Mouse (Mus musculus) gastrocnemius, postnatal 36 days (tissue): ENCODE results near the gene Vps37b. TPM values are rescaled to one million over a fixed set of nuclear protein-coding genes. Genes with fewer than 3 reads are reported as not detected.

Experiments
- DNase-seq, 2 experiments: peaks; one replicate each; pipeline ENCODE4 v3.0.0; 2022
- intact Hi-C: fragments of 180-260 bp; cut with DNase I; formaldehyde crosslinking; loops from one replicate; pipeline ENCODE4 v1.15.1; 2025
- total RNA-seq, 2 experiments: library from RNA; stranded (reverse); gene quantifications; 2 replicates each; pipeline ENCODE4 v1.2.3; 2021

The Vps37b gene
- total RNA-seq, 2 experiments from 2014 or later, result 4.7 to 4.8 TPM

- intact Hi-C loops, result no loop called here
These were observed 26.5 kb downstream of the Vps37b start for GRCm38 (mm10) chr5:124005591-124005990.

GRCm38 (mm10) chr5:124005151-124005500 is 26.9 kb downstream of the Vps37b start:
- intact Hi-C loops, result no loop called here
- no peak for DNase-seq

More at GRCm38 (mm10) chr5:124005591-124005990, 26.5 kb downstream of the Vps37b start:
- no peak for DNase-seq

DNA sequence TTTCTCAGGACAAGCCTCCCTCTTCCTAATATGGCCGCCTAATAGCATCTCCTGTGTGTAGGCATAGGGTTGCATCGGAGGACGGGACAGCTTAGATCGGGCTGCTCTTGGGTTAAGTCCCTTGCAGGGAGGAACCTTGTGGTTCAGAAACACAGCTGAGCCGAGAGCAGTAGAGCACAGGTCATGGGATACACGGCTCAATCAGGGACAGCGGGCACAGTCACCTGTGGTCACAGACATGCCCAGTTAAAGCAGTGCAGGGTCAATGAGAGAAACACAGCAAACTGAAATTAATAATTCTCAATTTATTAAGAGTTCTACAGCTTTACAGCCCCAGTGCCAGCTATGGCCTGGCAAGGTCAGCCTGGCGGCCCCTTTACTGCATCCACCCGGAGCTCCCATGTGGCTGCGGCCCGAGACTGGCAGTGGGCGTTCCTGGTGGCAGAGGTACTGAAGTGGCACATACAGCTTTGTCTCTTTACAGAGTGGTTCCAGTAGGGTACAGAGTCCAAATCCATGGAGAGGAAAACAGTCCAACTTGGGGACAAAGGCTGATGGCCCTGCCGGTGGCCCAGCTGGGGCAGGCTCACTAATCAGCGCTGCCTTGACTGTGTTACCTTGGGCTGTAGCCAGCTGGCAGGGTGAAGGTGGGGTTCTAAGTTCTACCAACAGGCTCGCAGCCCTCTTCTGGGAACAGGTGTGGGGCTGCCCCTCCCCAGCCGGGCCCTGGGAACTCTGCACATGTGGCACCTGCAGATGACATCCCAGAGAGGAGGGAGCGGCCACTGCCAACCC is 27.5 kb downstream of the Vps37b start:
- intact Hi-C loops, result no loop called here
- no peak for DNase-seq

- intact Hi-C loops, result no loop called here
These were observed 28.7 kb downstream of the Vps37b start for GRCm38 (mm10) chr5:124003375-124003774.

GRCm38 (mm10) chr5:124002876-124003275 is 29.2 kb downstream of the Vps37b start:
- no peak for DNase-seq
- intact Hi-C loops, result no loop called here

More at GRCm38 (mm10) chr5:124003375-124003774, 28.7 kb downstream of the Vps37b start:
- DNase-seq, result no peak

DNA sequence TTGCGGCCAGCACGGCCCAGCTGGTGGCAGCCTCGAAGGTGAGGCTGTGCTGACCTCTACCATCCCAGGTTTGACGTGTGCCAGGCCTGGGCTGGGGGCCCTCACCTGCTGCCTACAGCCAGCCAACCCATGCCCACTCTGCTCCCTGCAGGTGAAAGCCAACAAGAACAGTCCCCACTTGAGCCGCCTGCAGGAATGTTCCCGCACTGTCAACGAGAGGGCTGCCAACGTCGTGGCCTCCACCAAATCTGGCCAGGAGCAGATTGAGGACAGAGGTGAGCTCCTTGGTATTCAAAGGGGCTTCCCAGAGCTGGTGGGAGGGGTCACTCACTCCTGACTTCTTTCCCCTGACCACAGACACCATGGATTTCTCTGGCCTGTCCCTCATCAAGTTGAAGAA is 30.8 kb downstream of the Vps37b start:
- intact Hi-C loops, result no loop called here

GRCm38 (mm10) chr5:124000824-124001223 is 31.2 kb downstream of the Vps37b start:
- intact Hi-C loops, result loop anchor here (1.0 kb wide), 1 partner anchor 83 kb away; no protein-coding TSS in a partner anchor
- peak; percentile 84 to 89 for DNase-seq

More for the DNA sequence above, 30.8 kb downstream of the Vps37b start:
- no peak for DNase-seq

GRCm38 (mm10) chr5:123998370-123998769 is 33.7 kb downstream of the Vps37b start:
- no peak for DNase-seq
- intact Hi-C loops, result no loop called here

DNA sequence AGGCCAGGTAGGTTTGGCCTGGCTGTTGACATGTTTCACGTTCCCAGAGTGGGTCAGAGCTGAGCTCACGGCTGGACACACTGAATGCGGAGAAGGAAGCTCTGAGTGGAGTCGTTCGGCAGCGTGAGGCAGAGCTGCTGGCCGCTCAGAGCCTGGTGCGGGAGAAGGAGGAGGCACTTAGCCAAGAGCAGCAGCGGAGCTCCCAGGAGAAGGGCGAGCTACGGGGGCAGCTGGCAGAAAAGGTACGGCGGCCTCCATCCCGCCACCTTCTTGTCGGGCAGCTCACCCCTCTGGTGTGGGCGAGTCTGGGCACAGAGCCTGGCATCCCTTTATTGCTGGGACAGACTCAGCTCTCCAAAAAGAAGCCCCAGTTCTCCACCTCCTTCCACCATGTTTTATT is 34.3 kb downstream of the Vps37b start:
- intact Hi-C loops, result no loop called here
- DNase-seq, result no peak

- intact Hi-C loops, result no loop called here
- no peak for DNase-seq
These were observed 34.8 kb downstream of the Vps37b start for GRCm38 (mm10) chr5:123997211-123997751.

DNA sequence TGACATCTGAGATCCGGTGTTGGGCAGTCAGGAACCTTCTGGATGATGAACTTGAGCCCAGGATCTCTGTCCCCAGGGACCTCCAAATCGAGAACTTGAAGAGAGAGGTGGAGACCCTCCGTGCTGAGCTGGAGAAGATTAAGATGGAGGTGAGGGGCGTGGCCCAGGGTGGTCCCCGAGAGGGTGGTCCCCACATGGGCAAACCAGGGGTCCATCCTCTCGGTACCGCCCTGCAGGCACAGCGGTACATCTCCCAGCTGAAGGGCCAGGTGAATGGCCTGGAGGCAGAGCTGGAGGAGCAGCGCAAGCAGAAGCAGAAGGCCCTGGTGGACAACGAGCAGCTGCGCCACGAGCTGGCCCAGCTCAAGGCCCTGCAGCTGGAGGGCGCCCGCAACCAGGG is 35.4 kb downstream of the Vps37b start:
- intact Hi-C loops, result no loop called here

GRCm38 (mm10) chr5:123996194-123996593 is 35.9 kb downstream of the Vps37b start:
- intact Hi-C loops, result no loop called here
- DNase-seq, result no peak

More for the DNA sequence above, 35.4 kb downstream of the Vps37b start:
- DNase-seq, result no peak

GRCm38 (mm10) chr5:123995388-123995787 is 36.7 kb downstream of the Vps37b start:
- intact Hi-C loops, result no loop called here
- no peak for DNase-seq

DNA sequence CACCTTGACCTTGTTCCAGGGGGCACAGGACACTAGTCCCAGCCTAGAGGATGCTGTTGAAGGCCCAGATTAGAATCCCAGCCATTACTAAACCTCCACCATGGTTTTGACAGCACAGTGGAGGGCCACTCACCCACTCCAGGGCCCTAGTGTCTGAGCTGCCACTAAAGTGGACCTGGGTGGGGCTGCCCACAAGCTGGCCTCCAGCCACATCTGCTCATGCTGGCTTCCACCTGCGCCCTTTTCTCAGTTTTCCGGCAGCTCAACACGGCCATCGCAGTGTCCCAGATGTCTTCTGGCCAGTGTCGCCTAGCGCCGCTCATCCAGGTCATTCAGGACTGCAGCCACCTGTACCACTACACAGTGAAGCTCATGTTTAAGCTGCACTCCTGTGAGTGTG is 37.6 kb downstream of the Vps37b start:
- intact Hi-C loops, result loop anchor here (5.0 kb wide), 1 partner anchor 167 kb away; no protein-coding TSS in a partner anchor
- no peak for DNase-seq

DNA sequence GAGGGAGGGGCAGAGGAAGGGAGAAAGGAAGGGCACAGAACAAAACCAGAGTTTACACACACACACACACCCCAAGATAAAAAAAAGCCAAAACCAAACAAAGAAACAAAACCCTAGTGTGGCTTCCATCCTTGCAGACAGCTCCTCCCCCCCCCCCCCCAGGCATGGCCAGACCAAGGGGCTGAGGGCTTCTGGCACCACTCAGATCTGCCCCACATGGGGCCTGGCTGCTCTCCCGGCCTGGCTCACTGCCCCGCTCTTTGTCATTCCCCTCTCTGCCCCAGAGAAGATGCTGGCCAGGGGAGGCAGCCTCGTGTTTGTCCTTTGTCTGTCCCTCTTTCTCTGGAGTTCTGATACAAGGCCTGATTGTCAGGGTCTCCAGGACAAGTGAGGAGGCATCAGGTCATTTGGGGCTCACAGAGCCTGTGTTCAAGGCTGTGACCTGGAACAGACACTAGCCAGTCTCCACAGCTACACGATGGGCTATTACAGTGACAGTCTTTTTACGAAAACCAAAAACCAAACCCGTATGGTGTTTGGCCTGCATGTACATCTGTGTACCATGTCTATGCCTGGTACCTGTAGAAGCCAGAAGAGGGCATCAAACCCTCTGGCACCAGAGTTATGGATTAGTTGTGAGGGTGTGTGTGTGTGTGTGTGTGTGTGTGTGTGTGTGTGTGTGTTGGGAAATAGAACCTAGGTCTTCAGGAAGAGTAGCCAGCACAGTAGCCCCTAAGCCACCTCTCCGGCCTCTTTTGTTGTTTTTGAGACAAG is 38.6 kb downstream of the Vps37b start:
- no peak for DNase-seq
- intact Hi-C loops, result loop anchor here (1.0 to 5.0 kb wide), 2 partner anchors 46 to 166 kb away; no protein-coding TSS in a partner anchor

- intact Hi-C loops, result loop anchor here (1.0 to 5.0 kb wide), 2 partner anchors 45 to 165 kb away; no protein-coding TSS in a partner anchor
- peak; percentile 78 to 85 for DNase-seq
These were observed 39.3 kb downstream of the Vps37b start for GRCm38 (mm10) chr5:123992794-123993193.

- DNase-seq, result peak; percentile 58 to 68
- intact Hi-C loops, result loop anchor here (5.0 kb wide), 1 partner anchor 165 kb away; no protein-coding TSS in a partner anchor
These were observed 39.9 kb downstream of the Vps37b start for GRCm38 (mm10) chr5:123992193-123992637.

GRCm38 (mm10) chr5:123991321-123991720 is 40.7 kb downstream of the Vps37b start:
- intact Hi-C loops, result loop anchor here (5.0 kb wide), 1 partner anchor 164 kb away; no protein-coding TSS in a partner anchor
- no peak for DNase-seq

DNA sequence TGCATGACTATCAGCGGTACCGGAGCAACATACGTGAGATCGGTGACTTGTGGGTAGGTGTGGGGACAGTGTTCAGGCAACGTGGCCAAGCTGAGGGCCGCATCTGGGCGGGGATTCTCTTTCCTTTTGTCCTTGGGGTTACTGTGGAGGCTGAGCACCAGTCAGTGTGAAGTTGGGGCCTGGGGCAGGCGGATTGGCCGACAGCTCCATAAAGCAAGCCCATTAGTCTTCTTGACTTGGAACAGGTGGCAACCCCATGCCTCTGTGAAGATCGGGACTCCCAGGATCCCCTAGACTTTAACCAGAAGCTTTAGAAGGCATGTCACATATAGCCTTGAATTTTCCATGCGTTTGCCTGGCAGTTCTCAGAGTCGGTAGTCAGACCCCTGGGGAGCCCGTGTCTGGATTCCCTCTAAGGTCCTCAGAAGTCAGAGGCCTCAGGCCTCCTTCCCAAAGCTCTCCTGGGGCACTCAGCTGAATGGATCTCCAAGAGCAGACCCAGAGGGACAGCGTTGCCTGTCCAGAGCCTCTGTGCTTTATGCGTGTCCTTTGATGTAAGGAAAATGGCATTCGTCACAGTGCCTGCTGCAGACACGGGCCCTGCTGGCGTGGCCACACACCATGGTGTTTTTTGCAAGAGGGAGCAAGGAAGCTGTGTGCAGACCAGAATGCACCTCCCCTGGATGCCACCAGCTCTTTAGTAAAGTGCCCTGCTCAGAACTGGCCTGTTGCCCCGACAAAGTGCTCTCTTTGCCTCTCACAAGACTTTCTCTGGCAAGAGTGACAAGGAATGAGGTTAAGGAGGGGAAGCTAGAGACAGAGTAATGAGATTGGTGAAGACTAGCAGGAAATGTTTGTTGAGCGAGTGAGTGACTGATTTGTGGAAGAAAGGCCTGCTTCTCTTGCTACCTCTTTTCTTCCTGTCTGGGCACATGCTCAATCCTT is 41.9 kb downstream of the Vps37b start:
- intact Hi-C loops, result loop anchor here (5.0 kb wide), 1 partner anchor 163 kb away; no protein-coding TSS in a partner anchor
- no peak for DNase-seq

DNA sequence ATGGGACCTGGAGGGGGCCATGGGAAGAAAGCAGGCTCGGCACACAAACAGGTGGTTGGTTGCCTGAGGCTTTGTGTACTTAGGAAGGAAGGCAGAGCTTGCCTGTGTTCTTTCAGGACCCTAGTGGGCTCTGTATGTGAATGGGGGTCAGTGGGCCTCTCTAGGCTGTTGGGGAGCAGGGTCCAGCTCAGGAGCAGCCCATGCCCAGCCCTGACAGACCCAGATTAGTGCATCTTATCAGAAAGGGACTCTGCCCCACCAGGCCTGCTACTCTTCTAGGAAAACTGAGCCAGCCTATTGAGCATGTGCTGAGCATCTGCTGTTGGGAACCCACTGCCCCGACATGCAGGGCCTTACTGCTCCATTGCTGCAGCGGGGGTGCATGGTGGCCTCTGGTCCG is 44.6 kb downstream of the Vps37b start:
- DNase-seq, result no peak
- intact Hi-C loops, result no loop called here
